Mouse (Mus musculus) liver, postnatal 0 days (tissue): ENCODE results near the gene Wars2.

Experiments used
- CTCF ChIP-seq: sonication (generic); IDR thresholded peaks from 2 replicates; pipeline ENCODE4 v1.5.1; 2016; ENCODE audit warnings: antibody characterized with exemption, low read depth
- EP300 ChIP-seq: IDR thresholded peaks from 2 replicates; pipeline ENCODE4 v1.6.1; 2016; ENCODE audit warnings: antibody characterized with exemption, low read depth, mild to moderate bottlenecking

DNA sequence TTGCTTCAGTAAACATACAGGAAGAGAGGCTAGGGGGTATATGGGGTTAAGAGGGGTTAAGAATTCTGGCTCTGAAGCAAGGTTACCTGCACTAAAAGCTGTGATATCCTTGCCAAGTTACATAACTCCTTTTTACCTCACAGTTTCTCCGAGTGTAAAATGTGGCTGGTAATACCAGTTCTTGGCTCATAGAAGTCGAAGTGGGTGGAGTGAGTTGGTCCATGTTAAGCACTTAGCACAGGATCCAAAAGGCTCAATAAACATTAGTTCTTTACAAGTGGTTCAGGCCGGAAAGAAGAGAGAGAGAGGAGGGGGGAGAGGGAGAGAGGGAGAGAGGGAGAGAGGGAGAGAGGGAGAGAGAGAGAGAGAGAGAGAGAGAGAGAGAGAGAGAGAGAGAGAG lies 104.5 kb downstream of the Wars2 start:
- TF ChIP-seq CTCF (no peak), EP300 (no peak)
